Mouse (Mus musculus): Measurements from ENCODE around the gene Myh1. TPM values are rescaled to one million over a fixed set of nuclear protein-coding genes. Genes with fewer than 3 reads are reported as not detected.

The Myh1 gene
- polyA plus RNA-seq, 1 experiment from 2014 or later: 2.4 TPM

GRCm38 (mm10) chr11:67241051-67241450 is 41.2 kb downstream of the Myh1 start:
- Histone ChIP-seq H3K4me2 (ENCODE audit: low read depth, low read length) (no peak overlapping the region), H3K27me3 (replicated peaks; ENCODE audit: control insufficient read depth, insufficient read depth, low read length) (no peaks in the 10 kb centered on the region), H3K9me3 (ENCODE audit: control insufficient read depth, low read length) (no peaks in the 10 kb centered on the region), H3K9ac (ENCODE audit: low read depth, low read length) (no peak overlapping the region), H3K27ac (replicated peaks; ENCODE audit: low read depth, low read length) (no peak overlapping the region), H3K36me3 (ENCODE audit: control insufficient read depth, insufficient read depth, low read length) (no peaks in the 10 kb centered on the region), H3K4me3 (ENCODE audit: low read depth, low read length) (no peak overlapping the region), H3K4me1 (ENCODE audit: control insufficient read depth, insufficient read depth, low read length) (no peaks in the 10 kb centered on the region)
- ATAC-seq (ENCODE audit: low read depth) (no peak), DNase-seq (ENCODE audit: low spot score) (no peak)
- 91% methylated on average over 6 of the region's 6 CpGs for WGBS

- no peaks in the 10 kb centered on the region for H3K36me3 ChIP-seq (ENCODE audit: control insufficient read depth, insufficient read depth, low read length)
- WGBS: 88% methylated on average over 4 of the region's 4 CpGs
- DNase-seq (ENCODE audit: low spot score): no peak
- no peaks in the 10 kb centered on the region for H3K9me3 ChIP-seq (ENCODE audit: control insufficient read depth, low read length)
- H3K4me1 ChIP-seq (ENCODE audit: control insufficient read depth, insufficient read depth, low read length): no peaks in the 10 kb centered on the region
- no peak overlapping the region for H3K4me3 ChIP-seq (ENCODE audit: low read depth, low read length)
- H3K27ac ChIP-seq (replicated peaks; ENCODE audit: low read depth, low read length): no peak overlapping the region
- no peaks in the 10 kb centered on the region for H3K27me3 ChIP-seq (replicated peaks; ENCODE audit: control insufficient read depth, insufficient read depth, low read length)
- no peak for ATAC-seq (ENCODE audit: low read depth)
- H3K9ac ChIP-seq (ENCODE audit: low read depth, low read length): no peak overlapping the region
- H3K4me2 ChIP-seq (ENCODE audit: low read depth, low read length): no peak overlapping the region
Observed at GRCm38 (mm10) chr11:67253691-67254090, 53.8 kb downstream of the Myh1 start.

DNA sequence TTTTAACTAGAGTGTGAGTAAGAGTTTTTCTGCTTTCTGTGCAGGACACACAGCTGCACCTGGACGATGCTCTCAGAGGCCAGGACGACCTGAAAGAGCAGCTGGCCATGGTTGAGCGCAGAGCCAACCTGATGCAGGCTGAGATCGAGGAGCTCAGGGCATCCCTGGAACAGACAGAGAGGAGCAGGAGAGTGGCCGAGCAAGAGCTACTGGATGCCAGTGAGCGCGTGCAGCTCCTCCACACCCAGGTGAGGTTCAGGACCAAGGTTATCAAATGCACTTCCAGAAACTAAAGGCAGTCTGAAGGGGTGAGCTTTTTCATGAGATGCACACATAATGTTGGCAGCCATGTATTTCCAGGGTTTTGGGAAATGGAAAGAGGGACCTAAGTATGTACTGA is 57.2 kb downstream of the Myh1 start:
- Histone ChIP-seq H3K4me3 (ENCODE audit: low read depth, low read length) (no peak overlapping the region), H3K36me3 (ENCODE audit: control insufficient read depth, insufficient read depth, low read length) (no peaks in the 10 kb centered on the region), H3K4me1 (ENCODE audit: control insufficient read depth, insufficient read depth, low read length) (no peaks in the 10 kb centered on the region), H3K9me3 (ENCODE audit: control insufficient read depth, low read length) (no peaks in the 10 kb centered on the region), H3K4me2 (ENCODE audit: low read depth, low read length) (no peak overlapping the region), H3K27ac (replicated peaks; ENCODE audit: low read depth, low read length) (no peak overlapping the region), H3K27me3 (replicated peaks; ENCODE audit: control insufficient read depth, insufficient read depth, low read length) (no peaks in the 10 kb centered on the region), H3K9ac (ENCODE audit: low read depth, low read length) (no peak overlapping the region)
- ATAC-seq (ENCODE audit: low read depth): no peak
- DNase-seq (ENCODE audit: low spot score): no peak
- WGBS: 77% methylated on average over 7 of the region's 7 CpGs

GRCm38 (mm10) chr11:67260956-67261355 is 61.1 kb downstream of the Myh1 start:
- no peak overlapping the region for H3K4me3 ChIP-seq (ENCODE audit: low read depth, low read length)
- no peak overlapping the region for H3K9ac ChIP-seq (ENCODE audit: low read depth, low read length)
- no peaks in the 10 kb centered on the region for H3K9me3 ChIP-seq (ENCODE audit: control insufficient read depth, low read length)
- WGBS: 87% methylated on average over 6 of the region's 6 CpGs
- H3K27me3 ChIP-seq (replicated peaks; ENCODE audit: control insufficient read depth, insufficient read depth, low read length): no peaks in the 10 kb centered on the region
- no peak for DNase-seq (ENCODE audit: low spot score)
- no peak overlapping the region for H3K4me2 ChIP-seq (ENCODE audit: low read depth, low read length)
- H3K36me3 ChIP-seq (ENCODE audit: control insufficient read depth, insufficient read depth, low read length): no peaks in the 10 kb centered on the region
- no peak overlapping the region for H3K27ac ChIP-seq (replicated peaks; ENCODE audit: low read depth, low read length)
- ATAC-seq (ENCODE audit: low read depth): no peak
- no peaks in the 10 kb centered on the region for H3K4me1 ChIP-seq (ENCODE audit: control insufficient read depth, insufficient read depth, low read length)

Other genes with a start within 250 kb of the Myh1 start
- not detected in 2 replicates for gene Tmem238l, start 243.4 kb upstream of the Myh1 start, polyA plus RNA-seq (2014; fragmentation: Nextera tagmentation; extraction: Ambion mirVana)
- 1.2 and 1.6 TPM in 2 replicates for gene Tmem220, start 174.9 kb upstream of the Myh1 start, polyA plus RNA-seq (2014; fragmentation: Nextera tagmentation; extraction: Ambion mirVana)
- gene Adprm, start 147.5 kb upstream of the Myh1 start, polyA plus RNA-seq (2014; fragmentation: Nextera tagmentation; extraction: Ambion mirVana): 30.4 and 31.9 TPM in 2 replicates
- gene Sco1, start 147.4 kb upstream of the Myh1 start, polyA plus RNA-seq (2014; fragmentation: Nextera tagmentation; extraction: Ambion mirVana): 13.4 and 14.9 TPM in 2 replicates
- gene Myh3, start 121.8 kb upstream of the Myh1 start, polyA plus RNA-seq (2014; fragmentation: Nextera tagmentation; extraction: Ambion mirVana): 368 and 488 TPM in 2 replicates
- 0.71 and 1.4 TPM in 2 replicates for gene Myh2, start 29.0 kb upstream of the Myh1 start, polyA plus RNA-seq (2014; fragmentation: Nextera tagmentation; extraction: Ambion mirVana)
- 0.18 and 0.35 TPM in 2 replicates for gene Myh4, start 38.0 kb downstream of the Myh1 start, polyA plus RNA-seq (2014; fragmentation: Nextera tagmentation; extraction: Ambion mirVana)
- 158 and 282 TPM in 2 replicates for gene Myh8, start 77.1 kb downstream of the Myh1 start, polyA plus RNA-seq (2014; fragmentation: Nextera tagmentation; extraction: Ambion mirVana)
- 0.33 and 0.39 TPM in 2 replicates for gene Myh13, start 121.6 kb downstream of the Myh1 start, polyA plus RNA-seq (2014; fragmentation: Nextera tagmentation; extraction: Ambion mirVana)

Data from embryonic facial prominence, embryonic 14.5 days (tissue).